ENCODE assay signal across 15 mouse cellular contexts in the genomic region with DNA sequence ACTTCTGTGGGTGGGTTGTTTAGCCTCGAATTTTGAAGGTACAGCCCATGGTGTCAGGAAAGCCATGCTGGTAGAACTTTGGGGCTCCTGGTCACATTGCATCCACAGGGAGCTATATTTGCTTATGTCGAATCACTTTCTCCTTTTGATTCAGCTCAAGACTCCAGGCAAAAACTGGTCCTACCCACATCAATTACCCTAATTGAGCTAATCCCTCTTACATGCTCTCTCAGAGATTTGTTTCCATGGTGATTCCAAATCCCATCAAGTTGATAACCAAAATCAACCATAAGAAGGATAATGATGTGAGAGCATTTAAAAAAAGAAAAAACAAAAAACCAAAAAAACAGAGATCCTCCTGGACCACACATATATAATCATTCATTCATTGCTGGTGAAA.
"Had no signal": no experiment of that assay in that cellular context is flagged by ENCODE, and none has a peak within 500 bp of the region (broad histone marks: within the 10 kb centered on the region; RNA-seq: fewer than 3 reads in every experiment).

No protein-coding gene starts in this region.

- H3K9ac ChIP-seq: liver, embryonic 15.5 days; midbrain, embryonic 12.5 days; neural tube, embryonic 15.5 days had no signal

- H3K27me3 ChIP-seq: liver, embryonic 15.5 days; neural tube, embryonic 15.5 days had no signal

- DNase-seq: kidney, adult 18-20 months; kidney, postnatal 10 days; kidney, postnatal 4 days; lung, adult 2 months; lung, postnatal 4 days; right cerebral cortex, postnatal 14 days; thymus, postnatal 36 days had no signal

- ATAC-seq: lung, postnatal 0 days had no signal

- H3K4me2 ChIP-seq: liver, embryonic 11.5 days; liver, embryonic 15.5 days; midbrain, embryonic 12.5 days; neural tube, embryonic 15.5 days had no signal

- H3K36me3 ChIP-seq: limb, embryonic 10.5 days; liver, embryonic 15.5 days; midbrain, embryonic 12.5 days had no signal

- H3K27ac ChIP-seq: left cerebral cortex, adult 2 months; limb, embryonic 10.5 days; liver, embryonic 15.5 days; midbrain, embryonic 12.5 days; neural tube, embryonic 15.5 days had no signal

- H3K4me3 ChIP-seq: left cerebral cortex, adult 2 months; limb, embryonic 10.5 days; liver, embryonic 15.5 days; midbrain, embryonic 12.5 days; myocyte; neural tube, embryonic 15.5 days had no signal

- H3K4me1 ChIP-seq: liver, embryonic 15.5 days had no signal

- H3K9me3 ChIP-seq: limb, embryonic 10.5 days; liver, embryonic 15.5 days; midbrain, embryonic 12.5 days; neural tube, embryonic 15.5 days had no signal
